Mouse (Mus musculus) forebrain, embryonic 12.5 days (tissue): ENCODE results near the gene Smad5. TPM values are rescaled to one million over a fixed set of nuclear protein-coding genes. Genes with fewer than 3 reads are reported as not detected.

ENCODE experiments used
- polyA plus RNA-seq: library from polyadenylated mRNA; unstranded; fragments of >200 nt; fragmentation: Nextera tagmentation; extraction: Ambion mirVana; gene quantifications from 2 replicates; pipeline ENCODE4 v1.2.1, GENCODE M21; 2016

Smad5 gene
- polyA plus RNA-seq, 1 experiment from 2014 or later, result 46.3 TPM

Other genes starting within 250 kb of the Smad5 start
- gene Il9, start 220.8 kb upstream of the Smad5 start, polyA plus RNA-seq, result not detected in 2 replicates
- 2.0 and 2.4 TPM in 2 replicates for gene Fbxl21, start 180.5 kb upstream of the Smad5 start, polyA plus RNA-seq
- gene Lect2, start 154.5 kb upstream of the Smad5 start, polyA plus RNA-seq, result not detected in 2 replicates
- gene Tgfbi, start 93.5 kb upstream of the Smad5 start, polyA plus RNA-seq, result 21.4 and 24.0 TPM in 2 replicates
- 0.22 and 0.38 TPM in 2 replicates for gene Gm45623, start 50.8 kb downstream of the Smad5 start, polyA plus RNA-seq
- gene Trpc7, start 193.0 kb downstream of the Smad5 start, polyA plus RNA-seq, result 0.92 and 0.94 TPM in 2 replicates